Mouse (Mus musculus) CD4-positive, CD25-positive, alpha-beta regulatory T cell, adult 2 months (primary cell): ENCODE results near the gene Eml1.
A peak's percentile ranks its signal among the peaks of the same experiment; 100 is the strongest.

Experiments
- DNase-seq: peaks from one replicate; pipeline ENCODE4 v3.0.0-alpha.2; 2012; ENCODE audit warnings: low read depth, low spot score

Gene Eml1

DNA sequence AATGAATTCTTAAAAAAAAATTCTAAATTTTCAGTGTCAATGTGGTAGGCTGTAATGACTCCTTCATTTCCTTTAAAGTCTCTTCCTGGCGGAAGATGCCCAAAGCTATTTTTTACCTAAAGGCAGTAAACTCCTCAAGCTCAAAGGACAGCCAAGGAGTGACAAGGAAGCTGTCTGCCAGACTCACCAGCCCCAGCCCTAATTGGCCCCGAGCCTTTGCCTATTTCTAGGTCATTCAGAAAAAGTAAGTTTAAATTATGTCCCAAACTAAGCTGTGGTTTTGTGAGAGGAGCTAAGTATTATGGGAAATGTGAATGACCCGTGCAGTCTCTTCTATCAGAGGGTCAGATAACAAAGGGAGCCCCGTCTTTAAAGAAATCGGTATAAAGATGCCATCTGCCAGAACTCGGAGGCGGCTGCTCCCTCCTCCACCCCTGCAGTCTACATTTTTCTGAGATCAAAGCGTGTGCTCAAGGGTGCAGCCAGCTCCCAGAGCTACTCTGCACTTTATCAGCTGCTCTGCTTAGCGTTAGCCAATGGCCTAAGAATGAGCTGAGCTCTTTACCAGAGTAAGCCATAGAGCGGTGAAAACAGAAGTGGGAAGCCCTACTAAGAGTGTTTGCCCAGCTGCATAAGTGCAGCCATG lies 175.9 kb downstream of the Eml1 start:
- DNase-seq, result no peak

- no peak for DNase-seq
Measured at GRCm38 (mm10) chr12:108547251-108547875, 176.6 kb downstream of the Eml1 start.

DNA sequence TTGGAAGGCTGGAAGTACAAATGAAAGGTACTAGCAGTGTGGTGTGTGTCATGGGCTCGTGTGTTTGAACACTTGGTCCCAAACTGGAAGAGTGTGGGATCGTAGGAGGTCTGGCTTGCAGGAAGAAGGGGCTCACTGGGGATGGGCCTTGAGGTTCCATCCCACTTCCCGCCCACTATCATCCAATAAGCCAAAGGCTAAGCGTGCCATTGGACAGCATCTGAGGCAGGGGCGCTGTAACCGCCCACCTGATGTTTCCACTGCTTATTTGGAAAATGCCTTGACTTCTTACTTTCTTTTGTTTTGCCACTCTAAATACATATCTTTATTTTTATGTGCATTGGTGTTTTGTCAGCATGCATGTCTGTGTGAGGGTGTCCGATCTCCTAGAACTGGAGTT lies 181.0 kb downstream of the Eml1 start:
- DNase-seq, result no peak

DNA sequence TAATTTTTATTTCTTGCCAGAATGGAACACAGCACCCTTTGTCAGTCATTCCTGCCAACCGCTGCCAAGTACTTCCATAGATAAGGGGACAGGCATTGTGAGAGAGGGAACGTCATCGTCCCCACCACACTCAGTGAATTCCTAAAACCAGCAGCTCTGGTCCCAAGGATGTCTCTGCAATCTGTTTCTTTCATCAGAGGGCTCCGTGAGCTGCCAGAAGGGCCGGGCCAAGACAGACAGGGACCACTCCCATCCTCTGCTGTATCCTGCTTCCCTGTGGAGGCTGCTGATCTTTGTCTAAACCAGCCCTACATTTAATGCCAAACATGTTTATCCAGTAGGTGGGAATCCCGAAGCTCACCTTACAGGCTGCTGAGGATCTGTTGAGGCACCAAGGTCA lies 182.3 kb downstream of the Eml1 start:
- DNase-seq, result no peak

DNA sequence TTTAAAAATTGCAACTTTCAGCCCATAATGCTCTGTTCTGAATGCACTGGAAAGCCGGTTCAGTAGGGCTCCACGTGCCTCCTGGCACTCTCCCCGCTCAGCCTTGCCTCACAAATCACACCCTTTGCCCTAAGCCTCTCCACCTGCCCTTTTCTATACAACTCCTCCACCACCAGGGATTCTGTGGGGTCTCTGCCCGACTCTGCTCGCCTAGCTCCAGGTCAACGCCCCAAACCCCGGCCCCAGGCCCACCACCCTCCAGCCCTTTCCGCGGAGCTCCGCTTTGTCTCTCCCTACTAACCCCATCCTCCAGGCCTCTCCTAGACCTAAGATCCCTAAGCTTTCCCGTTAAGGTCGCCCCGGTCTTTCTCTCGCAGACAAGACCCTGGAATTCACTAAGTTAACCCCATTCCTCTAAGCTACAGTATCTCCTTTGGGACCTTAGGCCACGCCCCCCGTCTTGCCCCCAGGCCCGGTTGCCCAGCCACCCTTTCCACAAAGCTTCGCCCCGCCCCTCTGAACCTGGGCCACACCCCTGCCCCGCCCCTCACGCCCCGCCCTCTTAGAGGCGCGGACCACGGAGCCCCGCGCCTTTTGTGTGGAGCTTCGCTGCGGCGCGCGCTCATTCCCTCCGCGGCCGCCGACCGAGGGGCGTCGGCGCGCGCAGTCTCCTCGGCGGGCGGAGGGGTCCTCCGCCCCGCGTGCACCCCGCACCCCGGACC lies 183.5 kb downstream of the Eml1 start, which contains the start of gene Evl:
Gene Evl (plus strand): TSS at position 601 of the 722 bp plus-strand sequence.
- peak; percentile 68 for DNase-seq

DNA sequence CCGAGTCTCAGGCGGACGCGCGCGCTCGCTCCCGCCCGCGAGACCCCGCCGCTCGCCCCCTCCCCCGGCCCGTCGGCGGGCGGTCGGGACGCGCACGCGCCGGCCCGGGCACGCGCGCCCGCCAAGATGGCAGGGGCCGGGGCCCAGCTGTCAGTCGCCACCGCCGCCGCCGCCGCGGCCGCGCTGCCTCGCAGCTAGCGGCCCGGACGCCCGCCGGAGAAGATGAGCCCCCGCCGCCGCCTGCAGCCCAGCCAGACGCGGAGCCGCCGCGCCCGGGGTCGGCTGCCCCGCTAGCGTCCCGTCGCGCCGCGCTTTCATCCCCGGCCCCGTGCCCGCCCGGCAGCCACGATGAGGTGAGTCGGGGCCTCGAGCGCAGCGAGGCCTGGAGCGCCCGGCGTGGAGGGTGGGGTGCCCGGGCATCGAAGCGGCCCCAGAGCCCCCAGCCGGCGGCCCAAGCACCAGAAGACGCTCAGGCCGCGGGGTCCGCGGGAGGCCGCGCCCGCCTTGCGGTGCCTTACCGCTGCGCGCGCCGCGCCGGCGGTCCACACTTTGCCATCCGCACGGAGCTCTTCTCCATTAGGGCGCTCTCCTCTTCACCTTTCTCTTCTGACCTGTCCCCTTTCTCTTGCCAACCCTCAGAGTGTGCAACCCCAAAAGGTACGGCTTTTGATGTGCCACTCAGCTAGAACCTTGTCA lies 184.3 kb downstream of the Eml1 start:
- peak; percentile 21 for DNase-seq

DNA sequence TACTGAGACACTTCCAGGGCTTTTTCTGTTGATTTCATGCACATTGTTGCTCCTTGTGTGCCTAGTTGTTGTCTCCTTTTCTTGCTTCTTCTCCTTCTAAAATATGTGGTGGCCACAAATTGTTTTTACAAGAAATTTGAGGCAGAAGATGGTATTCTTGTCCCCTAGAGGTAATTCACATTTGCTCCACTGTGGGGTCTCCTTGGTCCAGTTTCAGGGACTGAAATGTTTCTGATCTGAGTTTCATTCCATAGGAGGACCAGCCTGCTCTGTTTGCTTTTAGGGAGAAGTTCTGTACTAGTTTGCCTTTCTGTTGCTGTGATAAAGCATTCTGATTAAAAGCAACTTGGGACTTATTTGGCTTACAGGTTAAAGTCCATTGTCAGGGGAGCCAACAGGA lies 187.4 kb downstream of the Eml1 start:
- DNase-seq, result no peak

- DNase-seq, result peak; percentile 63
Measured at GRCm38 (mm10) chr12:108563238-108563637, 192.5 kb downstream of the Eml1 start.

DNA sequence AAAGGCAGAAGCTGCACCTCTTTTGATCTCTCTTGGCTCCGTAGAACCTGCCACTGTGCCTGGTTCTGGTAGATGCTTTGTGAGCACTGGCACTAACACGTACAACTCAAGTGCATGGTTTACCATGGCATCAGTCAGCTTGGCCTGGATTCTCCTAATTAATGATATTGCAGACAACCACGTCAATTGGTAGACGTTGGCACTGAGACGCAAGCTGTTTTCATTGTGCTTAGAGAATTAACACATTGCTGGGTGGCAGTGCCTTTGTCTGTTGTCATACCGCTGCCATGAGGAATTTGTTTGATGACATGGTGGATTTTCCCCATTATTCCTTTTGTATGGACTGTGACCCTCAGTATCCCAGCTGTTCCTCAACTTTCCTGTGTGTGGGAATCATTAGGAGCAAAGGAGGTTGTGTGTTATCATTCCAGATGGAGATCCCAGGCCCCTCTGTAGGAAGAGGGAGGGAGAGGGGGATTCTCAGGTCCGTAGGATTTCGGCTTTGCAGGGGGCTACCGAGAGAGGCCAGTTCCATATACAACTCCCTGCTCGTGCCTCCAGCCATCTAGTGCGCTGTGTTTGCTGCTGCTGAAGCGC lies 194.3 kb downstream of the Eml1 start:
- no peak for DNase-seq

DNA sequence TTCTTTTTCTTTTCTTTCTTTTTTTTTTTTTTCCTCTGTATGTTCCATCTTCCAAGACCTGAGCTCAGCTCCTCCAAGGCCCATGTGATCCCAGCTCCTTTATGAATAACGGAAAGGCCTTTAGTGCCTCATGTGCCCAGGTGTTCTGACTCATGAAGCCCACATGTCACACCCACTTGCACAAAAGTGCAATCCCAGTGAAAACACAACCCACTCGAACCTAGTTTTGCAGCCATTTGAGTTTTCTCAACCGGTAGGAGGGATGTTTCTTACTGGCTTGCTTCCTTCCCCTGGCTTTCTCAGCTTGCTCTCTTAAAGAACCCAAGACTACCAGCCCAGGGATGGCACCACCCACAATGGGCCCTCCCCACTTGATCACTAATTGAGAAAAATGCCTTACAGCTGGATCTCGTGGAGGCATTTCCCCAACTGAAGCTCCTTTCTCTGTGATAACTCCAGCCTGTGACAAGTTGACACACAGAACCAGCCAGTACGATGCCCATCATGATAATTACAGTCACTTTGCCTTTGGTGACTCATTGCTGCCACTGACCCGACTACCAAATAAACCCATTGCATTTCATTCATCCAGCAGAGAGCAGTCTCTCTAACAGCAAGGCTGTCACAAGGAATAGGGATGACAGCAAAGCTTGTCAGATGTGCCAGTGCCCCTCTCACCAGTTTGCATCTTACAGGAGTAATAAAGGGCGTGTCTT lies 208.6 kb downstream of the Eml1 start:
- no peak for DNase-seq

DNA sequence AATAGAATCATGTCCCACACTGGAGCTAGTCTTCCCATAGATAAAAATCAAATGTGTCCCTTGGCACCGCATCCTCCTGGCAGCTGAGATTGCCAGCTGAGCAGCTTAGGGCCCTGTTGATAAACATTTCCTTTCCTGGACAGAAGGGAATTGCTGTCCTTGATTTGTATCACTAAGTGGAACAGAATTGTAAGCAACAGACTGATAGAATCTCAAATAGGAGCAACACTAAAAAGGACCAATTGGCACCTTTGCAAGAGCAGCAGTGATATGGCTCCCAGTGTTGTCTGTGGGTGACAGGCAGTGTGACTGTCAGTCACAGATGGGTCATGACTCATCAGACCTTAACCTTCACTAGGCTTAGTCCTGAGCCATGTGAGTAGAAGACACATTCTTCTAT lies 213.0 kb downstream of the Eml1 start:
- no peak for DNase-seq
